Mouse (Mus musculus): Measurements from ENCODE around the gene Gzmm. TPM values are rescaled to one million over a fixed set of nuclear protein-coding genes. Genes with fewer than 3 reads are reported as not detected.

Gene Gzmm
- polyA plus RNA-seq, 1 experiment from 2014 or later: 0.78 TPM

DNA sequence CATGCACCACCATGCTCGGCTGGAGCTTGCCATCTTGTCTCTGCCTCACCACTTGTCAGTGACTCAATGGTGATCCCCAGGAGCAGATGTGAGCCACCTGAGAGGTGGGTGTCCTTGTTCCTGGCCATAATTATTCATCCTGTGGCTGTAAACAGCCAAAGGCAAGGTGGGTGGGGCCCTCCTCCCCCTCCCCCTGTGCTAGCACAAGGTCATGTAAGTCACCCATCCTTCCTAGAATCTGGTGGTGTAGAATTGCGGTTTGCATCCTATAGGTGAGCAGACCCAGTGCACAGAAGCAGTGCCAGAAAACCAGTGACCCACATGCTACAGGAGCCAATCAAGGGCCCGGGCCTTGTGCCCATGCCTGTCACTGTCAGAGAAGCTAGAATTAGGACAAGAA, 15.8 kb upstream of the Gzmm start:
- no peak overlapping the region for H3K4me3 ChIP-seq (ENCODE audit: low read depth, low read length)
- no peaks in the 10 kb centered on the region for H3K9me3 ChIP-seq (ENCODE audit: control insufficient read depth, low read length)
- H3K27me3 ChIP-seq (replicated peaks; ENCODE audit: control insufficient read depth, insufficient read depth, low read length): no peaks in the 10 kb centered on the region
- no peak overlapping the region for H3K27ac ChIP-seq (ENCODE audit: low read depth)
- H3K36me3 ChIP-seq (ENCODE audit: control insufficient read depth, insufficient read depth, low read length): peaks cover 5% of the 10 kb centered on the region
- H3K9ac ChIP-seq (ENCODE audit: low read length): no peak overlapping the region
- ATAC-seq (replicated peaks; ENCODE audit: low FRiP score, low TSS enrichment, low read depth): no peak
- no peak overlapping the region for H3K4me2 ChIP-seq (ENCODE audit: low read length)
- WGBS: 95% methylated on average over 3 of the region's 3 CpGs
- no peak for DNase-seq (ENCODE audit: low spot score)
- H3K4me1 ChIP-seq (replicated peaks; ENCODE audit: control insufficient read depth, insufficient read depth, low read length): peaks cover 11% of the 10 kb centered on the region

DNA sequence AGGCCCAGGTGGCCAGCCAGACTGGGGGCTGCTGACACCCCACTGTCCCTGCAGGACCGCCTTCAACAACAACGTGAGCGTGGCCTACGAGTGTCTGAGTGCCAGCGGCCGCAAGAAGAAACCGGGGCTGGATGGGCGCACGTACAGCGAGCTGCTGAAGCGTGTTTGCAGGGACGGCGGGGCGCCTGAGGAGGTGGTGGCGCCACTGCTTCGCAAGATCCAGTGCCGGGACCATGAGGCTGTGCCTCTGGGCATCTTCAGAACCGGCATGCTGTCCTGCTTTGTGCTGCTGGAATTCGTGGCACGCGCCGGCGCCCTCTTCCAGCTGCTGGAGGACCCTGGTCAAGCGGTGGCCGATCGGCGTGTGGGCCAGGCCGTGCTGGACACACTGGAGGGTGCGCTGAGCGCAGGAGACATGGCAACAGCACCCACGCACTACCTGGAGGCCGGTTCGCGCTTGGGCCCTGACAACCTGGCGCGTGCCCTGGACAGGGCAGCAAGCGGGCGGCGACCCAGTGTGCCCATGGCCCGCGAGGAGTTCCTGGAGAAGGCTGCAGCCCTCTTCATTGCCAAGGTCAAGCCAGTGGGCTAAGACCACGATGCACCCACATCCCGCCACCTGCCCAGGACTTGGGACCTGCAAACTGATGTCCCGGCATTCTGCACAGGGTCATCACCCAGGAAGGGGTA, 13.3 kb upstream of the Gzmm start:
- ATAC-seq (replicated peaks; ENCODE audit: low FRiP score, low TSS enrichment, low read depth) (no peak), DNase-seq (ENCODE audit: low spot score) (no peak)
- no peaks in the 10 kb centered on the region for H3K27me3 ChIP-seq (replicated peaks; ENCODE audit: control insufficient read depth, insufficient read depth, low read length)
- 53% methylated on average over 44 of the region's 44 CpGs for WGBS
- peaks cover 7% of the 10 kb centered on the region for H3K4me1 ChIP-seq (replicated peaks; ENCODE audit: control insufficient read depth, insufficient read depth, low read length)
- no peak overlapping the region for H3K9ac ChIP-seq (ENCODE audit: low read length)
- no peaks in the 10 kb centered on the region for H3K9me3 ChIP-seq (ENCODE audit: control insufficient read depth, low read length)
- H3K27ac ChIP-seq (ENCODE audit: low read depth): no peak overlapping the region
- no peak overlapping the region for H3K4me3 ChIP-seq (ENCODE audit: low read depth, low read length)
- H3K4me2 ChIP-seq (ENCODE audit: low read length): no peak overlapping the region
- peaks cover 5% of the 10 kb centered on the region for H3K36me3 ChIP-seq (ENCODE audit: control insufficient read depth, insufficient read depth, low read length)

DNA sequence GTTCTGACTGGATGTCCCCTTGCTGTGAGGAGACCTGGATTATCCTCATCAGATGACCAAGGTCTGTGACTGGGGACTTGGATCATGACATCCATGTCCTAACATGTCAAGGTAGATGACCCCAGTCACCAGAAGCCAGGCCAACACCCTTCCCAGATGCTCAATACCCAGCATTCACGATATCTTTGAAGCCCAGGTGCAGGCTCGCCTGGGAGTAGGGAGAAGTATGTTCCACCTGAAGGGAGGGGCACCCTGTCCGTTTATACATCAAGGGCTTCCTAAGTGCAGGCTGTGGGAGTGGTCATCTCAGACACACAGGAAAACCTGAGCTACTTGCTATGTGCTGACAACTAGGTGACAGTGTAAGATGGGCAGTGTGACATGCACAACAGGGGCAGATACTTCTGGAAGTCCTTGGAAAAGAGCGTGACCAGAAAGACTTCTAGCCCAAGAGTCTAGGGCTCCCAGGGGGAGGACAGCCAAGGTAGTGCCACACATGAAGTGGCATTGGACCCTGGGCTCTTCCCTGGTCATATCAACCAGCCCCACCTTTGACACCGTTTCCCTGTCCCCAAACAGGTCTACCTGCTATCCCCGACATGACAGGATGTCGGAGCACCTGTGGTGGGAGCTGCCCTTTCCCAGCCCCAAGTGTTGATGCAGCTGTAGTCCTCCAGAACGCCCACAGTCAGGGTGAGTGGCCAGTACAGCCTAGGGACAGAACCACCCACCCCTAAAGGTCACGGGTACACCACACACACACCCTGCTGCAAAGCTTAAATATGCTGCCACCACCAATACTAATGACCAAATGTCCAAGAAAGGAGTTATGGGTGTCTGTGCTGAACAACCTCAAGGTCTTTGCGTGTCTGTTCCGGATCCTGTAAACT, 8.0 kb upstream of the Gzmm start:
- WGBS: 25% methylated on average over 11 of the region's 11 CpGs
- ATAC-seq (replicated peaks; ENCODE audit: low FRiP score, low TSS enrichment, low read depth): peak; percentile 20; the same call in 1 of the 2 replicates
- Histone ChIP-seq H3K9ac (ENCODE audit: low read length) (peak overlapping the region; percentile 14; the same call in 1 of the 2 replicates), H3K27ac (ENCODE audit: low read depth) (peak overlapping the region; percentile 55), H3K4me2 (ENCODE audit: low read length) (peak overlapping the region; percentile 58), H3K9me3 (ENCODE audit: control insufficient read depth, low read length) (no peaks in the 10 kb centered on the region), H3K4me1 (replicated peaks; ENCODE audit: control insufficient read depth, insufficient read depth, low read length) (peaks cover 15% of the 10 kb centered on the region), H3K27me3 (replicated peaks; ENCODE audit: control insufficient read depth, insufficient read depth, low read length) (no peaks in the 10 kb centered on the region), H3K36me3 (ENCODE audit: control insufficient read depth, insufficient read depth, low read length) (peaks cover 17% of the 10 kb centered on the region), H3K4me3 (ENCODE audit: low read depth, low read length) (peak overlapping the region; percentile 80)
- no peak for DNase-seq (ENCODE audit: low spot score)

DNA sequence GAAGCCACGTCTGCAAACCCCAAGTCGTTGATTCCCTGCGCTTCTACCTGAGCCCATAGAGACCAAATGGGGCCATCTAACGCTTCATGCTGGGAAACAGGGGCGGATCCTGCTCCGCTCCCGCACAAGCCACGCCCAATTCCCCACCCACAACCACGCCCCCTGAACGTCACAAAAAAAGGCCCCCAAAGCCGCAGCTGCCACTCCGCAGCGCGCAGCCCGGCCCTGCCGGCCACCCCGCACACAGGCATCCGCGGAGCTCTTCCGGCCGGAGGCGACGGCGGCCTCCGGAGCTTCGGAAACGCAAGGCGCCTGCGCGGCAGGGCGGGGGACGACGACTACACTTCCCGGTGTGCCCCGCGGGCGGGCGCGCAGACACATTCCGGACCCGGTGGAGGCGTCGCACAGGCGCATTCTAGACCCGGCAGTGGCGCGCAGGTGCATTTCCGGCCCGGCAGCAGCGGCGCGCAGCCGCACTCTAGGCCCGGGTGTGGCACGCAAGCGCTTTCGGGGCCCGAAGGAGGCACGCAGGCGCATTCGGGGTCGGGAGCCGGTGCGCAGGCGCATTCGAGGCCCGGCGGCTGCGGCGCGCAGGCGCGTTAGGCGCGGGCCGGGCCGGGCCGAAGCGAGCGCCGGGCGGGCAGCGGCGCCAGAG, 7.1 kb upstream of the Gzmm start, which contains the start of gene Cdc34:
Gene Cdc34 (plus strand): TSS at position 605 of the 655 bp plus-strand sequence.
- H3K27ac ChIP-seq (ENCODE audit: low read depth): peak within 1 kb of the TSS; percentile 55
- under 1% methylated on average over 79 of the region's 84 CpGs for WGBS
- ATAC-seq (replicated peaks; ENCODE audit: low FRiP score, low TSS enrichment, low read depth) (peak; percentile 90), DNase-seq (ENCODE audit: low spot score) (peak; percentile 99)
- no peaks in the 10 kb centered on the region for H3K9me3 ChIP-seq (ENCODE audit: control insufficient read depth, low read length)
- peak within 1 kb of the TSS; percentile 75 for H3K9ac ChIP-seq (ENCODE audit: low read length)
- H3K4me3 ChIP-seq (ENCODE audit: low read depth, low read length): peak within 1 kb of the TSS; percentile 80
- peak within 1 kb of the TSS; percentile 74 for H3K4me2 ChIP-seq (ENCODE audit: low read length)
- no peaks in the 10 kb centered on the region for H3K27me3 ChIP-seq (replicated peaks; ENCODE audit: control insufficient read depth, insufficient read depth, low read length)
- H3K4me1 ChIP-seq (replicated peaks; ENCODE audit: control insufficient read depth, insufficient read depth, low read length): peaks cover 15% of the 10 kb centered on the region
- peaks cover 25% of the 10 kb centered on the region for H3K36me3 ChIP-seq (ENCODE audit: control insufficient read depth, insufficient read depth, low read length)

DNA sequence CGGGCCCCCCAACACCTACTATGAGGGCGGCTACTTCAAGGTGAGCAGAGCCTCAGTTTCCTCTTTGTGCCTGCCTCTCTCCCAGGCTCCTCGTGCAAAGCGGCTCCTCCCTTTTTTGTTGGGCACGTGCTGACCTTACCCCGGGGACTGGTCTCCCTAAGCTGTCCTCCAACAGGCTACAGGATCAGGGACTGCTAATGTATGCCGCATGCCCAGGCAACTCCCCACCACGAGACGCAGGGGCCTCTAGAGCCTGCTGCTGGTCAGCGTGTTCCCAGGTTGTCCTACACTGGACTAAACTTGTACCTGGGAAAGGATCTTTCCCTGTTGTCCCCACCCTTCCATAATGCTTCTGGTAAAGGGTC, 6.3 kb upstream of the Gzmm start:
- Histone ChIP-seq H3K9ac (ENCODE audit: low read length) (peak overlapping the region; percentile 75), H3K27me3 (replicated peaks; ENCODE audit: control insufficient read depth, insufficient read depth, low read length) (no peaks in the 10 kb centered on the region), H3K4me3 (ENCODE audit: low read depth, low read length) (peak overlapping the region; percentile 80), H3K4me1 (replicated peaks; ENCODE audit: control insufficient read depth, insufficient read depth, low read length) (peaks cover 15% of the 10 kb centered on the region), H3K9me3 (ENCODE audit: control insufficient read depth, low read length) (no peaks in the 10 kb centered on the region), H3K4me2 (ENCODE audit: low read length) (peak overlapping the region; percentile 74), H3K27ac (ENCODE audit: low read depth) (peak overlapping the region; percentile 55), H3K36me3 (ENCODE audit: control insufficient read depth, insufficient read depth, low read length) (peaks cover 33% of the 10 kb centered on the region)
- peak; percentile 5 for ATAC-seq (replicated peaks; ENCODE audit: low FRiP score, low TSS enrichment, low read depth)
- WGBS: 0% methylated on average over 10 of the region's 10 CpGs
- DNase-seq (ENCODE audit: low spot score): no peak

DNA sequence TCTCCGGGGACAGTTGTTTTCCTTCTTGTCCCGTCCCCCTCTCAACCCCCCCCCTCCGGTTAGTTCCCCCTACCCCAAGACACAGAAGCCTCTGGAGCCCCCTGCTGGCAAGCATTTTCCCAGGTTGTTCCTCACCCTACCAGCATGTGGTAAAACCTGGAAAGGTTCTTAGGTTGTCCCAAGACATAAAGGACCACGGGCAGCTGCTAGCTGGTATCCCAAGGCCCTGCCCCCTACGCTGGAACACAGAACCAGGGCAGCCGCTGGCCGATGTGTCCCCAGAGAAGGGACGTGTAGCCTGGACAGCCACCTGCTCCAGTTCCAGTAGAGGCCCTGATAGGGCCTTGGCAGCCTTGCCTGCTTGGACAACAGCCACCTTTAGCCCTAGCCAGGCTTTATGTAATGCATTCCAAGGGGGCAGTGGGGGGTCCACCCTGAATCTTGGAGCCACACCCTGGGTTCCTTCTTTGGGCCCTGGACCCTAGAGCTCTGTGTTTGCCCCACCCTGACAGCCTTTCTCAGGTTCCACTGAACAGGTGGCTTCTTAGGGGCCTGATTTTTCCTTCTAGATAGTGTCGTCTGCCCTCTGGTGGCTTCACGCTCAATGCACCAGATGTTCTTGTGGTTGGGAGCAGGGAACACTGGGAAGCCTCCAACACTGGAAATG, 5.8 kb upstream of the Gzmm start:
- WGBS: 6% methylated on average over 10 of the region's 10 CpGs
- Histone ChIP-seq H3K27me3 (replicated peaks; ENCODE audit: control insufficient read depth, insufficient read depth, low read length) (no peaks in the 10 kb centered on the region), H3K4me2 (ENCODE audit: low read length) (peak overlapping the region; percentile 74), H3K9ac (ENCODE audit: low read length) (peak overlapping the region; percentile 75), H3K4me3 (ENCODE audit: low read depth, low read length) (peak overlapping the region; percentile 80), H3K27ac (ENCODE audit: low read depth) (peak overlapping the region; percentile 55), H3K4me1 (replicated peaks; ENCODE audit: control insufficient read depth, insufficient read depth, low read length) (peaks cover 15% of the 10 kb centered on the region), H3K9me3 (ENCODE audit: control insufficient read depth, low read length) (no peaks in the 10 kb centered on the region), H3K36me3 (ENCODE audit: control insufficient read depth, insufficient read depth, low read length) (peaks cover 39% of the 10 kb centered on the region)
- ATAC-seq (replicated peaks; ENCODE audit: low FRiP score, low TSS enrichment, low read depth) (no peak), DNase-seq (ENCODE audit: low spot score) (peak; percentile 88)

DNA sequence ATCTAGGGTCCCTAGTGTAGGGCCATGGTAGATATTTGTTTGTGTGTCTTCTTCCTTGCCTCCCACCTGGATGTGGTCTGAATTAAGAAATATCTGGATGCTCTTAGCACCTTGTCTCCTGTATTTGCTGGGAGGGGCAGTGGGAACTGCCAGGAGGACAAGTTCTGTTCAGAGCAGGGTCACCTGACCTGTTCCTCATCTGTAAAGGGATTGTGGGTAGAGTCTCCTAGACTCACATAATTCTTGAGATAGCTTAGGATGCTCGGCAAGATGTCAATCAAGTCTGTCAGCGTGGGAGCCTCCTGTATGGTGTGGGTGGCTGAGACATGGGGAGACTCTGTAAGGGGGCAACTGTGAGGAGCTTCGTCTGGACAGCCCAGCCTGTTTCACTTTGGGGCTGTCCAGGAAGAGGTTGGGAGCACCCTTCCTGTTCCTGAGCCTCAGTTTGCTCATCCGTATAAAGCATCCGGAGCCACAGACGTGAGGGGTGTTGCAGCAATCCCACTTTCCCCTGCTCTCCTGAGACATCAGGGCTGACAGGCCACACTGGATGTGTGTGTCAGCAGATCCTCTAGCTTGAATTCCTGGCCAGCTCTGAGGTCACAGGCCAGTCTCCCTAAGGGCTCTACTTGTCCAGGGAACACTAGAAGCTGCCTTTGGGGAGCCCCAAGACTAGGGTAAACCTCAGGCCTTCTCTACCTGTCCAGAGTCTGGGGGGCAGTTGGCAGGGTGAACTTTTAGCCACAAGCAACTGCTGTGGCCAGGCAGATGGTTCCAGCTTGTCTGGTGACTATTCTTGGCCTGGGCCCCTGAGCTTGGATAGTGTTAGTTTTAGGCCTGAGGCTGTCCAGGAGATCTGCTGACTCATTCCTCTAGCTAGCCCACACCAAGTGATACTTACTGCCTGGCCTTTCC, 4.8 kb upstream of the Gzmm start:
- ATAC-seq (replicated peaks; ENCODE audit: low FRiP score, low TSS enrichment, low read depth): no peak
- Histone ChIP-seq H3K4me2 (ENCODE audit: low read length) (peak overlapping the region; percentile 74), H3K9ac (ENCODE audit: low read length) (peak overlapping the region; percentile 75), H3K27ac (ENCODE audit: low read depth) (no peak overlapping the region), H3K27me3 (replicated peaks; ENCODE audit: control insufficient read depth, insufficient read depth, low read length) (no peaks in the 10 kb centered on the region), H3K9me3 (ENCODE audit: control insufficient read depth, low read length) (no peaks in the 10 kb centered on the region), H3K4me3 (ENCODE audit: low read depth, low read length) (peak overlapping the region; percentile 80), H3K36me3 (ENCODE audit: control insufficient read depth, insufficient read depth, low read length) (peaks cover 48% of the 10 kb centered on the region), H3K4me1 (replicated peaks; ENCODE audit: control insufficient read depth, insufficient read depth, low read length) (peaks cover 15% of the 10 kb centered on the region)
- DNase-seq (ENCODE audit: low spot score): no peak
- WGBS: 81% methylated on average over 6 of the region's 6 CpGs
